Mouse (Mus musculus) brain, embryonic 14.5 days (tissue): ENCODE measurements around the gene Cops7a. TPM values are rescaled to one million over a fixed set of nuclear protein-coding genes. Genes with fewer than 3 reads are reported as not detected.

Source experiments
- DNase-seq: peaks from one replicate; pipeline ENCODE4 v3.0.0-alpha.2; 2011; ENCODE audit warnings: low read depth
- CTCF ChIP-seq: fragments of 200-500 bp; IDR thresholded peaks from 2 replicates; pipeline ENCODE4 v1.5.1; 2012; ENCODE audit warnings: inconsistent platforms, mild to moderate bottlenecking, moderate library complexity, borderline replicate concordance; ENCODE audit not compliant: insufficient read depth, insufficient read length; ENCODE audit errors: extremely low read depth
- POLR2A ChIP-seq: fragments of 200-500 bp; IDR thresholded peaks from 2 replicates; pipeline ENCODE4 v1.6.1; 2012; ENCODE audit warnings: mild to moderate bottlenecking, inconsistent platforms, borderline replicate concordance; ENCODE audit not compliant: poor library complexity, insufficient read depth, insufficient read length, severe bottlenecking; ENCODE audit errors: extremely low read depth
- polyA plus RNA-seq: library from polyadenylated mRNA; depleted of rRNA; stranded (reverse); fragments of >200 nt; gene quantifications from 2 replicates; pipeline ENCODE4 v1.2.3, GENCODE M21; 2012; rRNA removed

Gene Cops7a
- polyA plus RNA-seq, 1 experiment = 130 TPM

DNA sequence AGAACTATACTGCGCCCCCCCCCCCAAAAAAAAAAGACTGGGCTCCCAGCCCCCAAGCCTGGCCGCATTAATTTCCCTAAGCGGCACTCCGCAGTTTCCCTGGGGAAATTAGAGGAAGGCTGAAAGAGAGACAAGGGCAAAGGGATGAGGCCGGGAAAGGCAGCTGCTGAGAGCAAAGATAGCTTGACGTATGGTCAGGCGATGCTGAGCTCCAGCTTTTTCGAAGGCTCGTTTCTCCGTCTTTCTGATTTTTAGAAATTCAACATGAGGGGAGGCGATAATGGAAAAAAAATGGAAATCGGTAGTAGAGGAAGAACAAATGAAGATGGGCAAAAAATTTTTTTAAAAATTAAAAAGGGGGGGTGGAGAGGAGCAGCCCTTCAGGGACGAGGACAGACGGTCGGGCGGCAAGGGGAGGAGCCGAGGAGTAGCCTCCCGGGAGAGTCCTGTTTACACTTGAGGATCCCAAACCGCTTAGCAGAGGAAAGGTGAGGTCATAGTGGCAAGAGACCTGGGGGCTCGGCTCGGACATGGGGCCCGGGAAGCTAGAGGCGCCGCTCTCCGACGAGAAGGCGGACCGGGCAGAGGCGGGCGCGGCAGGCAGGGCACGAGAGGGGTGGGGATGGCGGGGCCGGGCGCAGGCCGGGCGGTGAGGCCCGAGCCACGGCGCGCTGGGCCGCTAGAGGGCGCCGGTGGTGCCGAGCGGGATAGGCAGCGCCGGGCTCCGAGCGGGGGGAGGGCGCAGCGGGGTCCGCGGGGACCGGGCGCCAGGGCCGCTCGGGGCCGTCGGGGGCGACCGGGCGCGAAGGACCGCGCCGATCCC is 48.4 kb downstream of the Cops7a start:
- TF ChIP-seq CTCF = peak; percentile 75
- TF ChIP-seq POLR2A = no peak
- DNase-seq = peak; percentile 90

DNA sequence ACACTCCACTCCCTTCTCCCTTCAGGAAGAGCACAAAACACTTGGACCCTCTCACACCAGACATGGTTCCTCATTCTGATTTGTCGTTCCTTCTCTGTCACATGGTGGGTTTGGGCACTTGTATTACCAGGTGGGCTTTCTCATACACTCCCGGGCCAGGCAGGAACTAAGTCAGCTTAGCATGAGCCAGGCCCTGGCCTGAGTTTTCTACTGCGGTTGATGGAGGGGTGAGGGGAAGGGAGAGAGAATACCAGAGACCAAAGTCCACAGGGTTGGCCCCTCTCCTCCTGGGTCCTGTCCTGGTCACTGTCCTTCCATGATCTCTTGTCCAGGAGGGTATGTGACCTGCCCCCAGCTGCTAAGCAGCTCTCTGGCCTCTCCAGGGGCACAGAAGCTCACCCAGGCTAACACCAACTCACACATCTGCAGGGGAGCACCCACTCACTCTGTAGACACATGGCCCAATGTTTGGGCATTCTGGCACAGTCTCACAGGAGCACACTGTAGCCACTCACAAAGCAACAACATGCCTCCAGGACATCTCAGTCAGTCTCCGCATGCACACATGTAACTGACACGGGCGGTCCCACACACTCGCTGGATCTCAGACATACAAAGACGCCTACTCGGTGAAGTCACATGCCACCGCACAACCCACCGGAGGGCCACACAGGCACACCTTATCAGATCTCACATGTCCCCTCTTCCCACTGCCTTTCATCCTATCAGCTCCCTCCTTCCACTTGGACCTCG is 49.2 kb downstream of the Cops7a start:
- peak; percentile 74 for DNase-seq
- TF ChIP-seq CTCF = no peak
- TF ChIP-seq POLR2A = peak; percentile 11; the same call in 1 of the 2 replicates

GRCm38 (mm10) chr6:124915160-124915941 is 50.0 kb downstream of the Cops7a start:
- DNase-seq = peak; percentile 83
- TF ChIP-seq POLR2A = no peak
- TF ChIP-seq CTCF = no peak

DNA sequence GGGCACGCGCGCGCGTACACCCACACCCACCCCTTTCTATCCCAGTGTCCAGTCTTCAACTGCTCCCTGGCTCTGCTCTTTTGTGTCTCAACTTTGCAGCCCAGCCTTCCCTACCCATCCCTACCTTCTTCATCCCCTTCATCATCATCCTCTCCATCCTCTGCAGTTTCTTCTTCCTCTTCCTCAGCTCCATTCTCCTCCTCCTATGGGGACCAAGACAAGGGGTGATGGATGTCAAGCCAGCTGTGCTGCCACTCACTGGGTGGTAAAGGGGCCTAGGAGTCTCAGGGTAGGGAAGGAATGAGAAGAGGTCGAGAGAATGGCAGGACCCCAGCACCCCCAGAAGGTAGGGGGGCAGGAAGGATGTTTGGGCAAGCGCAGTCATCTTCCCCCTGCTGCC is 50.8 kb downstream of the Cops7a start:
- TF ChIP-seq CTCF (no peak), POLR2A (no peak)
- DNase-seq = no peak

DNA sequence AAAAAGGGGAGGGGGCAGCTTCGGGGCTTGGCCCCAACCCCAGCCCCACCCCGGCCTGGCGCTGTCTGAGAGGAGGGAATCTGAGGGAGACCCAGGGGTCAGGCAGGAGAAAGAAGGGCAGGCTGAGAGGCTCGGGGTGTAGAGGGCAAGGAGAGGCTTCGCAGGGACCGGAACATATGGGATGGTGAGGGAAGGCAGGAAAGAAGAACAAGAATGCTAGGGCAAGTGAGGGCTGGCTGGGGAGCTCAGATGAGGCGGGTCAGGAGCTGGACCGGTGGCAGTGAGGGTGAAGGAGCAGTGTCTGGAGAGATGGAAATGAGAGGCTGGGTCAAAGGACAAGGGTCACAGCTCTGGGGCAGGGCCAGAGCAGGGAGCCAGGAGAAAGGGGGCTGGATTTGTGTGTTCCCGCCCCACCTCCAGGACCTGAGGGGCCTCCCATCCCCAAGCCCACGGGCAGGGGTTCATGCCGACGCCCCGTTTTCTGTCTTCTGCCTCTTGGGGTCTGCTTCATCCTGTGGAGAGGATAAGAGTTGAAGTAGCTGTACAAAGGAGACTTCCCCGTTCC is 51.5 kb downstream of the Cops7a start:
- TF ChIP-seq POLR2A (no peak), CTCF (no peak)
- DNase-seq = no peak

DNA sequence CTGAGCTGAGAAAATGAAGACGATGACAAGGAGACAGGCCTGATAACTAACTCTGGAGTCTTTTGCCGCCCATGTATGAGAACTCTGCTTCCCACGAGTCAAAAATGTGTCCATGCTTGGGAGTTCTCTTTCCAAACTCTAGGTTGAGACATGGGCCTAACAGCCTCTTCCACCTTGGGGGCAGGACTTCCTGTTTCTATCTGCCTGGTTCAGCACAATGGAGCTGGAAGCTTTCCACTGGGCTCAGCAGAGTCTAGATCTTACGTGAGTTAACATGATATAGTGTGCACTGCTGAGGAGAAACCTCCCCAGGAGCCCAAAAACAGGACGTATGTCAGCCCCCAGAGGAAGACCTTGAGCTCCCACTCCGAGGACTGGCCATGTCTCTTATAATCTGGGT is 52.1 kb downstream of the Cops7a start:
- TF ChIP-seq CTCF (no peak), POLR2A (no peak)
- DNase-seq = no peak

DNA sequence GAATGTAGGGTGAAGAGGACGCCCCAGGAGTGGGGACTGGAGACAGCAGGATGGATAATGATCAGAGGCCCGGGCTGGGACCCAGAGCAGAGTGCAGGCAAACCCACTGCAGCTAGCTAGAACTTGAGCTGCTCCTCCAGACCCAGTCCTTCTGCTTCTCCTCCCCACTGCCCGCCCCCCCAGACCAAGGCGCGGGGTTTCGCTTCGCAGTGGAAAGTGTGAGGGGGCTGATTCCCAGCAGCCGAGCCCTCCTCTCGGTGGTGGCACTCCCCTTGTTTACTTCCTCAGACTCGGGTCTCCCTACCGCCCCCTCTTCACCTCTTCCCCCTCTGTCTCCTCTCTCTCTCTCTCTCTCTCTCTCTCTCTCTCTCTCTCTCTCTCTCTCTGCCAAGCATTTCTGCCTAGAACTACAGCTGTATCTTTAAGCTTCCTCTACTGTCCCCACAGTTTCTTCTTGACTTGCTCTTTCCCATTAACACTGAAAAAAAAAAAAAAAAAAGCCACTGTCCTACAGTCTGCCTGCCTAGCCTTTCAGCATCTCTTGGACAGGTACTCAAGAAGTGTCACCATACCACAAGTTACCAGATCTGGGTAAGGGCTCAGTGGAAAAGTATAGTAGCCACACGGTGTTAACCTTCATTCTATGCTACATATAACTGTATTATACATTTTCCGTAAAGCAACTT is 53.7 kb downstream of the Cops7a start, which contains the start of gene Lag3:
Lag3 (minus strand) TSS at position 173 of the 686 bp plus-strand sequence.
- no peak for DNase-seq
- TF ChIP-seq POLR2A (no peak), CTCF (no peak)

DNA sequence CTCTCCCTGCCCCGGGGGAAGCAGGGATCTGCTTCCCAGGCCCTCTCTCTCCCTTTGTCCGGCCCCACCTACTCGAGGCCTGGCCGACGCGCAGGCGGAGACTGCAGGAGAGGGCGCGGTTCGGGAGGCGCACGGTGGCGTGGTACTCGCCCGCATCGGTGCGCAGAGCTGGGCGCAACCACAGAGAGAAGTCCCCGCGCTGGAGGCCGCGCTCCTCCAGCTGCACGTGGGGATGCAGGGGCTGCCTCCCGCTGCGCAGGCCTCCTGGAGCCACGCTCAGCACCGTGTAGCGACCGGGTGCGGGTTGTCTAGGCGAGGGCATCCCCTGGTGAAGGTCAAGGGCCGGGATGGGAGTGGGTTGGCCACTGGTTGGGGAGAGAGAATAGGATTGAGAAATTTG is 55.3 kb downstream of the Cops7a start:
- no peak for TF ChIP-seq CTCF
- TF ChIP-seq POLR2A = no peak
- DNase-seq = no peak

Other genes with a start within 250 kb of the Cops7a start
- 2.6 and 2.9 TPM in 2 replicates for gene Ptpn6, start 226.8 kb downstream of the Cops7a start, polyA plus RNA-seq
- 429 and 583 TPM in 2 replicates for gene Grcc10, start 224.2 kb downstream of the Cops7a start, polyA plus RNA-seq
- not detected in 2 replicates for gene Gm45234, start 209.5 kb downstream of the Cops7a start, polyA plus RNA-seq
- 62.8 and 136 TPM in 2 replicates for gene Atn1, start 209.0 kb downstream of the Cops7a start, polyA plus RNA-seq
- 48.6 and 69.6 TPM in 2 replicates for gene Eno2, start 195.9 kb downstream of the Cops7a start, polyA plus RNA-seq
- 5.6 and 8.7 TPM in 2 replicates for gene Lrrc23, start 185.8 kb downstream of the Cops7a start, polyA plus RNA-seq
- gene Spsb2, start 156.9 kb downstream of the Cops7a start, polyA plus RNA-seq = 5.3 and 5.7 TPM in 2 replicates
- gene Tpi1, start 151.2 kb downstream of the Cops7a start, polyA plus RNA-seq = 318 and 333 TPM in 2 replicates
- 157 and 162 TPM in 2 replicates for gene Usp5, start 136.1 kb downstream of the Cops7a start, polyA plus RNA-seq
- gene Cdca3, start 136.0 kb downstream of the Cops7a start, polyA plus RNA-seq = 49.5 and 122 TPM in 2 replicates
- gene Gnb3, start 125.3 kb downstream of the Cops7a start, polyA plus RNA-seq = 1.9 and 2.6 TPM in 2 replicates
- gene P3h3, start 107.8 kb downstream of the Cops7a start, polyA plus RNA-seq = 123 and 173 TPM in 2 replicates
- gene Gpr162, start 101.6 kb downstream of the Cops7a start, polyA plus RNA-seq = 107 and 117 TPM in 2 replicates
- gene Cd4, start 77.3 kb downstream of the Cops7a start, polyA plus RNA-seq = 0.09 and 0.14 TPM in 2 replicates
- gene Lag3, start 53.8 kb downstream of the Cops7a start, polyA plus RNA-seq = 3.8 and 4.5 TPM in 2 replicates
- gene Ptms, start 45.4 kb downstream of the Cops7a start, polyA plus RNA-seq = 2,630 and 3,258 TPM in 2 replicates
- gene Mlf2, start 34.2 kb downstream of the Cops7a start, polyA plus RNA-seq = 551 and 626 TPM in 2 replicates
- gene Pianp, start 31.2 kb upstream of the Cops7a start, polyA plus RNA-seq = 49.8 and 68.1 TPM in 2 replicates
- gene Zfp384, start 43.6 kb upstream of the Cops7a start, polyA plus RNA-seq = 107 and 118 TPM in 2 replicates
- 127 and 169 TPM in 2 replicates for gene Ing4, start 74.2 kb upstream of the Cops7a start, polyA plus RNA-seq
- 29.5 and 32.6 TPM in 2 replicates for gene Acrbp, start 84.2 kb upstream of the Cops7a start, polyA plus RNA-seq
- 1.0 and 1.2 TPM in 2 replicates for gene Lpar5, start 102.4 kb upstream of the Cops7a start, polyA plus RNA-seq
- 69.8 and 142 TPM in 2 replicates for gene Chd4, start 130.4 kb upstream of the Cops7a start, polyA plus RNA-seq
- gene Nop2, start 166.4 kb upstream of the Cops7a start, polyA plus RNA-seq = 32.6 and 34.6 TPM in 2 replicates
- 29.9 TPM in 2 replicates for gene Iffo1, start 179.7 kb upstream of the Cops7a start, polyA plus RNA-seq
- gene Gapdh, start 200.9 kb upstream of the Cops7a start, polyA plus RNA-seq = 2,343 and 3,527 TPM in 2 replicates
- 169 and 213 TPM in 2 replicates for gene Ncapd2, start 226.2 kb upstream of the Cops7a start, polyA plus RNA-seq
- gene Mrpl51, start 226.3 kb upstream of the Cops7a start, polyA plus RNA-seq = 48.9 and 54.4 TPM in 2 replicates